In the genomic region with DNA sequence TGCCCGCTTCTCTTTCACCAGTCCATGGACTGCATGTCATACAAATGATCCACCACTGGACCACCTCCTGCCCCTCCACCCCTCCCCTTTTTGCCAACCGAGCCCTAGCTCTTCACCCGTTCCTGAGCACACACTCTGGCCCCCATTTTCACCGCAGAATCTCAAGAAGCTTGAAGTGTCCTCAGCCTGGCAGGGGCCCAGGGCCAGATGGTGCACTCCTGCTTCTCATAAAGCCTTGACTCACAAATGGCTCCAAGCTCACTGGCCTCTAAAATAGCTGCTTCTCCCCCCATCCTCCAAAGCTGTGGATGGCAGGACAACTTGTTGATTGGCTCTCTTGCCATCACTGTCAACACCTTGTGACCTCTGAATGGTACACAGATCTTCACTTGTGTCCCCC, we compare ENCODE assay signal across 16 mouse cellular contexts.
DNase-seq lines count a peak whose midpoint lies in the region; ATAC-seq and TF ChIP-seq lines count a peak whose summit lies in the region.
"Had no signal": no experiment of that assay in that cellular context is flagged by ENCODE, and none has a peak within 500 bp of the region (broad histone marks: within the 10 kb centered on the region; RNA-seq: fewer than 3 reads in every experiment).

No protein-coding gene starts in this region.

- H3K9ac ChIP-seq in midbrain, postnatal 0 days (replicated peaks; ENCODE audit: low read length, poor library complexity, severe bottlenecking), result no peak overlapping the region
- H3K9ac ChIP-seq in midbrain, embryonic 13.5 days (replicated peaks), result no peak overlapping the region
- H3K9ac ChIP-seq: embryonic facial prominence, embryonic 13.5 days; hindbrain, embryonic 12.5 days; liver, embryonic 15.5 days; neural tube, embryonic 13.5 days had no signal

- 87% methylated on average over 4 of the region's 4 CpGs for WGBS in midbrain, postnatal 0 days
- 81% methylated on average over 4 of the region's 4 CpGs for WGBS in midbrain, embryonic 13.5 days

- no peak overlapping the region for H3K4me2 ChIP-seq in midbrain, postnatal 0 days (ENCODE audit: low read depth, low read length, poor library complexity, severe bottlenecking)
- no peak overlapping the region for H3K4me2 ChIP-seq in midbrain, embryonic 13.5 days (replicated peaks)
- H3K4me2 ChIP-seq: embryonic facial prominence, embryonic 13.5 days; hindbrain, embryonic 12.5 days; liver, embryonic 15.5 days; neural tube, embryonic 13.5 days had no signal

- H3K36me3 ChIP-seq in midbrain, postnatal 0 days (ENCODE audit: insufficient read depth, low read length), result no peaks in the 10 kb centered on the region
- no peaks in the 10 kb centered on the region for H3K36me3 ChIP-seq in midbrain, embryonic 13.5 days
- H3K36me3 ChIP-seq: embryonic facial prominence, embryonic 13.5 days; hindbrain, embryonic 12.5 days; liver, embryonic 15.5 days; midbrain, embryonic 10.5 days; neural tube, embryonic 13.5 days had no signal

- no peaks in the 10 kb centered on the region for H3K9me3 ChIP-seq in midbrain, postnatal 0 days (ENCODE audit: low read length)
- no peaks in the 10 kb centered on the region for H3K9me3 ChIP-seq in midbrain, embryonic 13.5 days
- H3K9me3 ChIP-seq: embryonic facial prominence, embryonic 13.5 days; hindbrain, embryonic 12.5 days; liver, embryonic 15.5 days; midbrain, embryonic 10.5 days; neural tube, embryonic 13.5 days had no signal

- H3K4me3 ChIP-seq in midbrain, postnatal 0 days (ENCODE audit: low read depth, low read length), result no peak overlapping the region
- H3K4me3 ChIP-seq in midbrain, embryonic 13.5 days (replicated peaks), result no peak overlapping the region
- H3K4me3 ChIP-seq: embryonic facial prominence, embryonic 13.5 days; hindbrain, embryonic 12.5 days; liver, embryonic 15.5 days; midbrain, embryonic 10.5 days; neural tube, embryonic 13.5 days had no signal

- no peak overlapping the region for H3K27ac ChIP-seq in midbrain, postnatal 0 days (ENCODE audit: low read depth, low read length)
- no peak overlapping the region for H3K27ac ChIP-seq in midbrain, embryonic 13.5 days
- H3K27ac ChIP-seq: embryonic facial prominence, embryonic 13.5 days; hindbrain, embryonic 12.5 days; liver, embryonic 15.5 days; midbrain, embryonic 10.5 days; neural tube, embryonic 13.5 days had no signal

- peak; percentile 7 to 27 for DNase-seq in frontal cortex, adult 2 months (ENCODE audit: extremely low spot score in 1 of 2, low spot score in 1 of 2)
- no peak for DNase-seq in frontal cortex, postnatal 10 days (ENCODE audit: low spot score in 2 of 2)
- DNase-seq in midbrain, postnatal 0 days (ENCODE audit: low spot score), result peak; percentile 32
- DNase-seq in cerebellum, postnatal 10 days, result peak; percentile 80 to 84
- peak; percentile 37 for DNase-seq in right cerebral cortex, postnatal 14 days
- DNase-seq in gastrocnemius, postnatal 25 days, result no peak
- DNase-seq in gastrocnemius, adult 8-10 months (ENCODE audit: low spot score in 2 of 2), result no peak
- DNase-seq: adrenal gland, postnatal 10 days; lung, postnatal 36 days had no signal

- ATAC-seq in midbrain, postnatal 0 days (ENCODE audit: low FRiP score), result no peak
- ATAC-seq in midbrain, embryonic 13.5 days, result no peak
- ATAC-seq: intestine, embryonic 16.5 days had no signal

- no peaks in the 10 kb centered on the region for H3K27me3 ChIP-seq in midbrain, postnatal 0 days (ENCODE audit: insufficient read depth, low read length)
- no peaks in the 10 kb centered on the region for H3K27me3 ChIP-seq in midbrain, embryonic 13.5 days
- H3K27me3 ChIP-seq: hindbrain, embryonic 12.5 days; liver, embryonic 15.5 days; neural tube, embryonic 13.5 days had no signal

- no peaks in the 10 kb centered on the region for H3K4me1 ChIP-seq in midbrain, postnatal 0 days (ENCODE audit: insufficient read depth, low read length)
- H3K4me1 ChIP-seq in midbrain, embryonic 13.5 days (replicated peaks), result no peaks in the 10 kb centered on the region
- H3K4me1 ChIP-seq: hindbrain, embryonic 12.5 days; liver, embryonic 15.5 days; midbrain, embryonic 10.5 days; neural tube, embryonic 13.5 days had no signal

- no peak for TF ChIP-seq CTCF in midbrain, postnatal 0 days (IDR thresholded peaks at IDR 0.05)

Comparison
In these comparisons a context has a peak if more than half of its experiments do, and no peak if none do; other contexts are left out.
1. DNase-seq: peak in frontal cortex, adult 2 months (2 of 2), midbrain, postnatal 0 days (single experiment), cerebellum, postnatal 10 days (2 of 2) and right cerebral cortex, postnatal 14 days (single experiment); none in frontal cortex, postnatal 10 days (0 of 2), gastrocnemius, postnatal 25 days (single experiment) and gastrocnemius, adult 8-10 months (0 of 2).